Mouse (Mus musculus): Measurements from ENCODE around the gene Igsf3. TPM values are rescaled to one million over a fixed set of nuclear protein-coding genes. Genes with fewer than 3 reads are reported as not detected.

Igsf3 gene
- polyA plus RNA-seq, 1 experiment from 2014 or later: 22.7 TPM

- Histone ChIP-seq H3K27ac (ENCODE audit: low read depth, low read length) (no peak overlapping the region), H3K27me3 (ENCODE audit: control insufficient read depth, insufficient read depth, low read length) (no peaks in the 10 kb centered on the region), H3K4me2 (ENCODE audit: low read depth) (no peak overlapping the region), H3K36me3 (ENCODE audit: control insufficient read depth, insufficient read depth, low read length) (no peaks in the 10 kb centered on the region), H3K9me3 (ENCODE audit: control insufficient read depth, low read length) (no peaks in the 10 kb centered on the region), H3K4me3 (ENCODE audit: low read depth, low read length) (no peak overlapping the region), H3K4me1 (ENCODE audit: control insufficient read depth, insufficient read depth, low read length) (no peaks in the 10 kb centered on the region), H3K9ac (ENCODE audit: low read length) (no peak overlapping the region)
- 54% methylated on average over 14 of the region's 14 CpGs for WGBS
- DNase-seq (ENCODE audit: low spot score): no peak
- no peak for ATAC-seq (ENCODE audit: insufficient read depth, low FRiP score, low TSS enrichment)
These were observed 125.3 kb downstream of the Igsf3 start for GRCm38 (mm10) chr3:101502086-101502760.

GRCm38 (mm10) chr3:101506179-101506578 is 129.3 kb downstream of the Igsf3 start:
- H3K27me3 ChIP-seq (ENCODE audit: control insufficient read depth, insufficient read depth, low read length): no peaks in the 10 kb centered on the region
- H3K9me3 ChIP-seq (ENCODE audit: control insufficient read depth, low read length): no peaks in the 10 kb centered on the region
- peak overlapping the region; percentile 33 for H3K9ac ChIP-seq (ENCODE audit: low read length)
- H3K4me1 ChIP-seq (ENCODE audit: control insufficient read depth, insufficient read depth, low read length): no peaks in the 10 kb centered on the region
- no peak overlapping the region for H3K4me2 ChIP-seq (ENCODE audit: low read depth)
- H3K4me3 ChIP-seq (ENCODE audit: low read depth, low read length): no peak overlapping the region
- WGBS: 28% methylated on average over 5 of the region's 5 CpGs
- H3K27ac ChIP-seq (ENCODE audit: low read depth, low read length): no peak overlapping the region
- ATAC-seq (ENCODE audit: insufficient read depth, low FRiP score, low TSS enrichment) (peak; percentile 87), DNase-seq (ENCODE audit: low spot score) (peak; percentile 91)
- H3K36me3 ChIP-seq (ENCODE audit: control insufficient read depth, insufficient read depth, low read length): no peaks in the 10 kb centered on the region

GRCm38 (mm10) chr3:101506970-101507702 is 130.3 kb downstream of the Igsf3 start:
- Histone ChIP-seq H3K36me3 (ENCODE audit: control insufficient read depth, insufficient read depth, low read length) (no peaks in the 10 kb centered on the region), H3K9ac (ENCODE audit: low read length) (no peak overlapping the region), H3K4me2 (ENCODE audit: low read depth) (no peak overlapping the region), H3K9me3 (ENCODE audit: control insufficient read depth, low read length) (no peaks in the 10 kb centered on the region), H3K27ac (ENCODE audit: low read depth, low read length) (no peak overlapping the region), H3K4me1 (ENCODE audit: control insufficient read depth, insufficient read depth, low read length) (no peaks in the 10 kb centered on the region), H3K27me3 (ENCODE audit: control insufficient read depth, insufficient read depth, low read length) (no peaks in the 10 kb centered on the region), H3K4me3 (ENCODE audit: low read depth, low read length) (no peak overlapping the region)
- no peak for ATAC-seq (ENCODE audit: insufficient read depth, low FRiP score, low TSS enrichment)
- WGBS: 62% methylated on average over 13 of the region's 14 CpGs
- DNase-seq (ENCODE audit: low spot score): no peak

GRCm38 (mm10) chr3:101507766-101508165 is 130.9 kb downstream of the Igsf3 start:
- WGBS: 58% methylated on average over 3 of the region's 3 CpGs
- H3K4me3 ChIP-seq (ENCODE audit: low read depth, low read length): no peak overlapping the region
- ATAC-seq (ENCODE audit: insufficient read depth, low FRiP score, low TSS enrichment): no peak

GRCm38 (mm10) chr3:101509707-101510544 is 133.0 kb downstream of the Igsf3 start:
- Histone ChIP-seq H3K9me3 (ENCODE audit: control insufficient read depth, low read length) (no peaks in the 10 kb centered on the region), H3K4me2 (ENCODE audit: low read depth) (no peak overlapping the region), H3K27ac (ENCODE audit: low read depth, low read length) (no peak overlapping the region), H3K36me3 (ENCODE audit: control insufficient read depth, insufficient read depth, low read length) (no peaks in the 10 kb centered on the region), H3K9ac (ENCODE audit: low read length) (no peak overlapping the region), H3K27me3 (ENCODE audit: control insufficient read depth, insufficient read depth, low read length) (no peaks in the 10 kb centered on the region), H3K4me3 (ENCODE audit: low read depth, low read length) (no peak overlapping the region), H3K4me1 (ENCODE audit: control insufficient read depth, insufficient read depth, low read length) (peaks cover 3% of the 10 kb centered on the region; the same call in 1 of the 2 replicates)
- WGBS: 91% methylated on average over 10 of the region's 10 CpGs
- ATAC-seq (ENCODE audit: insufficient read depth, low FRiP score, low TSS enrichment) (no peak), DNase-seq (ENCODE audit: low spot score) (no peak)

More at GRCm38 (mm10) chr3:101507766-101508165, 130.9 kb downstream of the Igsf3 start:
- Histone ChIP-seq H3K9me3 (ENCODE audit: control insufficient read depth, low read length) (no peaks in the 10 kb centered on the region), H3K4me2 (ENCODE audit: low read depth) (no peak overlapping the region), H3K36me3 (ENCODE audit: control insufficient read depth, insufficient read depth, low read length) (no peaks in the 10 kb centered on the region), H3K4me1 (ENCODE audit: control insufficient read depth, insufficient read depth, low read length) (no peaks in the 10 kb centered on the region), H3K27me3 (ENCODE audit: control insufficient read depth, insufficient read depth, low read length) (no peaks in the 10 kb centered on the region), H3K27ac (ENCODE audit: low read depth, low read length) (no peak overlapping the region), H3K9ac (ENCODE audit: low read length) (no peak overlapping the region)
- no peak for DNase-seq (ENCODE audit: low spot score)

- no peak overlapping the region for H3K27ac ChIP-seq (ENCODE audit: low read depth, low read length)
- H3K4me1 ChIP-seq (ENCODE audit: control insufficient read depth, insufficient read depth, low read length): peaks cover 3% of the 10 kb centered on the region; the same call in 1 of the 2 replicates
- H3K4me2 ChIP-seq (ENCODE audit: low read depth): no peak overlapping the region
- H3K9me3 ChIP-seq (ENCODE audit: control insufficient read depth, low read length): no peaks in the 10 kb centered on the region
- no peaks in the 10 kb centered on the region for H3K36me3 ChIP-seq (ENCODE audit: control insufficient read depth, insufficient read depth, low read length)
- WGBS: 88% methylated on average over 5 of the region's 5 CpGs
- DNase-seq (ENCODE audit: low spot score): no peak
- no peaks in the 10 kb centered on the region for H3K27me3 ChIP-seq (ENCODE audit: control insufficient read depth, insufficient read depth, low read length)
- ATAC-seq (ENCODE audit: insufficient read depth, low FRiP score, low TSS enrichment): no peak
- no peak overlapping the region for H3K4me3 ChIP-seq (ENCODE audit: low read depth, low read length)
- H3K9ac ChIP-seq (ENCODE audit: low read length): no peak overlapping the region
These were observed 133.7 kb downstream of the Igsf3 start for GRCm38 (mm10) chr3:101510632-101511031.

Other genes with a start within 250 kb of the Igsf3 start
- gene Cd2, start 89.1 kb upstream of the Igsf3 start, polyA plus RNA-seq (2014; fragmentation: Nextera tagmentation; extraction: Ambion mirVana): 0.26 TPM in 1 of 2 replicates, not detected in the other
- gene Atp1a1, start 227.6 kb downstream of the Igsf3 start, polyA plus RNA-seq (2014; fragmentation: Nextera tagmentation; extraction: Ambion mirVana): 115 TPM in 2 replicates

All from neural tube, embryonic 11.5 days (tissue).